Mouse (Mus musculus): ENCODE results near the gene Capza2.

Capza2 gene

GRCm38 (mm10) chr6:17635615-17636284, at the start of gene Capza2:
Gene Capza2 (plus strand): TSS chr6:17636234.
- no peak for DNase-seq (ENCODE audit: extremely low spot score, low read depth, low spot score)

GRCm38 (mm10) chr6:17589049-17589952, 46.7 kb upstream of the Capza2 start:
- DNase-seq (ENCODE audit: extremely low spot score, low read depth, low spot score) = peak; percentile 83

- no peak for DNase-seq (ENCODE audit: extremely low spot score, low read depth, low spot score)
Observed at GRCm38 (mm10) chr6:17589953-17590627, 45.9 kb upstream of the Capza2 start.

- DNase-seq (ENCODE audit: extremely low spot score, low read depth, low spot score) = no peak
Observed at GRCm38 (mm10) chr6:17593971-17594370, 42.1 kb upstream of the Capza2 start.

- no peak for DNase-seq (ENCODE audit: extremely low spot score, low read depth, low spot score)
Observed at GRCm38 (mm10) chr6:17595712-17596462, 40.1 kb upstream of the Capza2 start.

- DNase-seq (ENCODE audit: extremely low spot score, low read depth, low spot score) = no peak
Observed at GRCm38 (mm10) chr6:17599373-17599772, 36.7 kb upstream of the Capza2 start.

GRCm38 (mm10) chr6:17601526-17601925, 34.5 kb upstream of the Capza2 start:
- no peak for DNase-seq (ENCODE audit: extremely low spot score, low read depth, low spot score)

- no peak for DNase-seq (ENCODE audit: extremely low spot score, low read depth, low spot score)
Observed at GRCm38 (mm10) chr6:17606915-17607314, 29.1 kb upstream of the Capza2 start.

GRCm38 (mm10) chr6:17611352-17612010, 24.6 kb upstream of the Capza2 start:
- no peak for DNase-seq (ENCODE audit: extremely low spot score, low read depth, low spot score)

GRCm38 (mm10) chr6:17612652-17613051, 23.4 kb upstream of the Capza2 start:
- no peak for DNase-seq (ENCODE audit: extremely low spot score, low read depth, low spot score)

- no peak for DNase-seq (ENCODE audit: extremely low spot score, low read depth, low spot score)
Observed at GRCm38 (mm10) chr6:17620823-17621222, 15.2 kb upstream of the Capza2 start.

GRCm38 (mm10) chr6:17621436-17621835, 14.6 kb upstream of the Capza2 start:
- DNase-seq (ENCODE audit: extremely low spot score, low read depth, low spot score) = no peak

GRCm38 (mm10) chr6:17628701-17629455, 7.2 kb upstream of the Capza2 start:
- DNase-seq (ENCODE audit: extremely low spot score, low read depth, low spot score) = no peak

- no peak for DNase-seq (ENCODE audit: extremely low spot score, low read depth, low spot score)
Observed at GRCm38 (mm10) chr6:17629756-17630155, 6.3 kb upstream of the Capza2 start.

- no peak for DNase-seq (ENCODE audit: extremely low spot score, low read depth, low spot score)
Observed at GRCm38 (mm10) chr6:17631611-17632010, 4.4 kb upstream of the Capza2 start.

- no peak for DNase-seq (ENCODE audit: extremely low spot score, low read depth, low spot score)
Observed at GRCm38 (mm10) chr6:17633819-17634218, 2.2 kb upstream of the Capza2 start.

- no peak for DNase-seq (ENCODE audit: extremely low spot score, low read depth, low spot score)
Observed at GRCm38 (mm10) chr6:17634992-17635391, 1.0 kb upstream of the Capza2 start.

- peak; percentile 73 for DNase-seq (ENCODE audit: extremely low spot score, low read depth, low spot score)
Observed at GRCm38 (mm10) chr6:17636764-17637170, 733 bp downstream of the Capza2 start.

All from hindlimb bud, embryonic 11.5 days (tissue).